Mouse (Mus musculus) heart, embryonic 15.5 days (tissue): ENCODE results near the gene Sh3d21. TPM values are rescaled to one million over a fixed set of nuclear protein-coding genes. Genes with fewer than 3 reads are reported as not detected.
"Not testable (repeated sequence)": the region's sequence is repeated elsewhere in the genome, so short reads cannot be mapped to it uniquely, and the experiment has no call there.

ENCODE experiments used
- ATAC-seq: fragments of 200-750 bp; cut with Nextera tagmentation; replicated peaks from 2 replicates; pipeline ENCODE4 v1.8.0; 2017; ENCODE audit warnings: low read depth, moderate TSS enrichment; ENCODE audit not compliant: insufficient number of reproducible peaks, insufficient read depth, low FRiP score
- H3K27ac ChIP-seq: fragments of 300-500 bp; sonication (generic); 2 replicates; pipeline ENCODE4 v1.5.1; 2015; ENCODE audit warnings: mild to moderate bottlenecking, inconsistent platforms
- H3K27me3 ChIP-seq: fragments of 300-500 bp; sonication (generic); 2 replicates; pipeline ENCODE4 v1.6.1; 2015; ENCODE audit warnings: inconsistent platforms
- H3K36me3 ChIP-seq: fragments of 300-500 bp; sonication (generic); 2 replicates; pipeline ENCODE4 v1.6.1; 2015; ENCODE audit warnings: mild to moderate bottlenecking, inconsistent platforms
- H3K4me1 ChIP-seq: fragments of 300-500 bp; sonication (generic); replicated peaks from 2 replicates; pipeline ENCODE4 v1.6.1; 2015; ENCODE audit warnings: inconsistent platforms
- H3K4me2 ChIP-seq: fragments of 300-500 bp; sonication (generic); 2 replicates; pipeline ENCODE4 v1.6.1; 2015; ENCODE audit warnings: inconsistent platforms, mild to moderate bottlenecking, moderate library complexity
- H3K4me3 ChIP-seq: fragments of 300-500 bp; sonication (generic); 2 replicates; pipeline ENCODE4 v1.5.1; 2015; ENCODE audit warnings: mild to moderate bottlenecking, inconsistent platforms
- H3K9ac ChIP-seq: fragments of 300-500 bp; sonication (generic); 2 replicates; pipeline ENCODE4 v1.6.1; 2015; ENCODE audit warnings: mild to moderate bottlenecking, inconsistent platforms
- H3K9me3 ChIP-seq: fragments of 300-500 bp; sonication (generic); replicated peaks from 2 replicates; pipeline ENCODE4 v1.6.1; 2016; ENCODE audit warnings: inconsistent platforms
- WGBS: fragments of 180-500 bp; shearing (Covaris S2); methylation state at CpG from one replicate; pipeline ENCODE4 v1.1.7; 2015; ENCODE audit warnings: mixed read lengths; 5-methylcytosine and 5-hydroxymethylcytosine counted together
- polyA plus RNA-seq: library from polyadenylated mRNA; unstranded; fragments of >200 nt; fragmentation: Nextera tagmentation; extraction: Ambion mirVana; gene quantifications from 2 replicates; pipeline ENCODE4 v1.2.1, GENCODE M21; 2015

Sh3d21 gene
- polyA plus RNA-seq, 1 experiment from 2014 or later, result 3.3 TPM

GRCm38 (mm10) chr4:126166084-126166483 is 2.8 kb upstream of the Sh3d21 start:
- Histone ChIP-seq H3K4me3 (no peak overlapping the region), H3K36me3 (peaks cover 50% of the 10 kb centered on the region), H3K4me1 (peaks cover 30% of the 10 kb centered on the region), H3K4me2 (no peak overlapping the region), H3K9ac (0 out of 2 replicates have a peak overlapping the region, but pooled peaks have one; percentile 11), H3K27me3 (no peaks in the 10 kb centered on the region), H3K27ac (peak overlapping the region; percentile 79), H3K9me3 (no peaks in the 10 kb centered on the region)
- ATAC-seq, result no peak
- 54% methylated on average over 3 of the region's 3 CpGs for WGBS

DNA sequence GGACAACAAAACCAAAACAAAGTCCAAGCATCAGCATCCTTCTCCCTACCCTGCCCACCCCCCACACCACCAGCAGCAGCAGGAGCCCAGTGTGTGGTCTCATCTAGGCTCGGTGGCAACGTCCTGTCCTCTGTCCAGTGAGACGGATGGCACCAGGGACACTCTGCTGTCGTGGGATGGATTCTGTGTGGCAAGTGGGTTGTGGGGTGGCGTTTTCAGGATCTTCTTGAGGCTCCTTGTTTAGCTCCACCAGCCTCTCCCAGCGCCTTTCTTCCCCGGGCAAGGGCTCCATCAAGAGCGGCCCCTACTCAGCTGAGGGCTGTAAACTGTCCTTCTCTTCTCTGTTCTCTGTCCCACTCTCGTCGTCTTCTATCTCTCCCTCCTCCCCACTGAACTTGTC is 1.8 kb upstream of the Sh3d21 start:
- not testable (repeated sequence) for H3K4me3 ChIP-seq, H3K27ac ChIP-seq, H3K27me3 ChIP-seq, ATAC-seq, H3K4me2 ChIP-seq, H3K9ac ChIP-seq, H3K9me3 ChIP-seq
- Histone ChIP-seq H3K4me1 (peaks cover 30% of the 10 kb centered on the region), H3K36me3 (peaks cover 42% of the 10 kb centered on the region)
- 67% methylated on average over 8 of the region's 10 CpGs for WGBS

DNA sequence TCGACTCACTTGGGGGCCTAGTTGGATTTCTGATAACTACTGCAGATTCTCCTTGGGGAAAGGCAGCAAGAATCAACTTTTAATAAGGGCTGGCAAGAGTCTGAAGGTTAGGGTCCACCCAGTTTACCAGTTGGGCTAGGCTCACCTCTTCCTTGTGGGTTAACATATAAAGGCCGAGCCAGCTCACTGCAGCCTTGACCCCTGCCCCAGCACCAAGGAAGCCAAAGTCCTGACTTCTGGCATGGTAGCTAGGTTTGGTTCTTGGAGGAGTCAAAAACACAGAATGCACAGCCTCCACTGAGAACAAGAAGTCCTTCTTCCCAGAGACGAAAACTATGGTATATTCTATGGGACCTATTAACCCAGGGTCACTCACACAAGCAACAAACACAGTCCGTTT is 394 bp upstream of the Sh3d21 start:
- Histone ChIP-seq H3K9ac (0 out of 2 replicates have a peak overlapping the region, but pooled peaks have one; percentile 93), H3K36me3 (peaks cover 30% of the 10 kb centered on the region), H3K4me2 (peak overlapping the region; percentile 99), H3K9me3 (no peaks in the 10 kb centered on the region), H3K4me3 (no peak overlapping the region), H3K27ac (peak overlapping the region; percentile 84), H3K27me3 (no peaks in the 10 kb centered on the region), H3K4me1 (peaks cover 30% of the 10 kb centered on the region)
- 62% methylated on average over 4 of the region's 4 CpGs for WGBS
- ATAC-seq, result no peak

GRCm38 (mm10) chr4:126162544-126163066 is 686 bp downstream of the Sh3d21 start:
- Histone ChIP-seq H3K9me3 (no peaks in the 10 kb centered on the region), H3K27me3 (no peaks in the 10 kb centered on the region), H3K4me3 (peak overlapping the region; percentile 69), H3K4me2 (peak overlapping the region; percentile 99), H3K27ac (peak overlapping the region; percentile 84), H3K9ac (peak overlapping the region; percentile 93), H3K4me1 (peaks cover 32% of the 10 kb centered on the region), H3K36me3 (peaks cover 20% of the 10 kb centered on the region)
- WGBS, result under 1% methylated on average over 44 of the region's 44 CpGs
- ATAC-seq, result peak; percentile 92

DNA sequence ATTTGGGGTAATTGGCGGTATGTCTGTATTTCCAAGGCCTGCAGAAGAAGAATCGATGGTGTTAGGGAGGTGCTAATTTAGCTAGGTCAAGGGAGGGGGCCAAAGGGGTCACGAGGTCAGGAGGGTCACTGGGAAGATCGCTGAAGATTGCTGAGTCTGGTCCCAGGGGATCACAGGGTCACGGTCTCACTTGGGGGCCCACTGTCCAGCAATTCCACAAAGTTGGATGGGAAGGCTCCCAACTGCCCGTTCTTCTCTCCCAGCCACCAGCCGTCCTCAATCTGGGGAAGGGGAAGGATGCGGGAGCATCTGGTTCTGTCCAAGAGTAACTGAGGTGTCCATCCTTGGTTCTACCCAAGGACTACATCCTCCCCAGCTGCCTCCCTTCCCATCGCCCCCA is 1.3 kb downstream of the Sh3d21 start:
- no peaks in the 10 kb centered on the region for H3K9me3 ChIP-seq
- H3K36me3 ChIP-seq, result peaks cover 14% of the 10 kb centered on the region
- peaks cover 32% of the 10 kb centered on the region for H3K4me1 ChIP-seq
- H3K9ac ChIP-seq, result peak overlapping the region; percentile 93
- peak overlapping the region; percentile 99 for H3K4me2 ChIP-seq
- H3K4me3 ChIP-seq, result peak overlapping the region; percentile 69
- 61% methylated on average over 9 of the region's 9 CpGs for WGBS
- ATAC-seq, result no peak
- H3K27me3 ChIP-seq, result no peaks in the 10 kb centered on the region
- H3K27ac ChIP-seq, result peak overlapping the region; percentile 84; the same call in 1 of the 2 replicates

DNA sequence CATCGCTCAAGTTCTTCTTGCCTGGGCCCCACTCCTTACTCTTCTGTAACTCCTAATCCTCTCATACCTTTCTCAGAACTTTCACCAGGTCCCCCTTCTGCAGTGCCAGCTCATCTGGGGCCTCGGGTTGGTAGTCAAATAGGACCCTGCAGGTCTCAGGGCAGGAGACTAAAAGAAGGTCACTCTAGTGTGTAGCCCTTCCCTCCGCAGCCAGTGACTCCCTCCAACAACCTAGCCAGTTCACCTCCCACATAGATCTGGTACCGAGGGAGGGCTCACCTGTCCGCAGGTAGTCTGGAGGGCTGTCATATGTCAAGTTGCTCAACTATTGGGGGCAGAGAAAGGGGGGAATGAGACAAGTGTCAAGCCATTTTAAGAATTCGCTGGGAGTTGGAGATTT is 1.8 kb downstream of the Sh3d21 start:
- H3K4me1 ChIP-seq, result peaks cover 28% of the 10 kb centered on the region
- no peak for ATAC-seq
- no peaks in the 10 kb centered on the region for H3K9me3 ChIP-seq
- peaks cover 9% of the 10 kb centered on the region for H3K36me3 ChIP-seq
- H3K4me2 ChIP-seq, result no peak overlapping the region
- H3K4me3 ChIP-seq, result no peak overlapping the region
- no peaks in the 10 kb centered on the region for H3K27me3 ChIP-seq
- H3K27ac ChIP-seq, result no peak overlapping the region
- no peak overlapping the region for H3K9ac ChIP-seq
- 79% methylated on average over 6 of the region's 6 CpGs for WGBS

- WGBS, result 90% methylated on average over 8 of the region's 8 CpGs
- no peak overlapping the region for H3K4me2 ChIP-seq
- no peak for ATAC-seq
- H3K27me3 ChIP-seq, result no peaks in the 10 kb centered on the region
- no peak overlapping the region for H3K27ac ChIP-seq
- H3K4me1 ChIP-seq, result peaks cover 24% of the 10 kb centered on the region
- H3K9ac ChIP-seq, result no peak overlapping the region
- H3K9me3 ChIP-seq, result no peaks in the 10 kb centered on the region
- no peak overlapping the region for H3K4me3 ChIP-seq
- peaks cover 4% of the 10 kb centered on the region for H3K36me3 ChIP-seq
Observed at GRCm38 (mm10) chr4:126160981-126161380, 2.3 kb downstream of the Sh3d21 start.

- H3K4me1 ChIP-seq, result peaks cover 30% of the 10 kb centered on the region
- H3K27ac ChIP-seq, result no peak overlapping the region
- H3K9me3 ChIP-seq, result no peaks in the 10 kb centered on the region
- H3K4me2 ChIP-seq, result no peak overlapping the region
- no peak for ATAC-seq
- no peaks in the 10 kb centered on the region for H3K36me3 ChIP-seq
- H3K9ac ChIP-seq, result no peak overlapping the region
- no peak overlapping the region for H3K4me3 ChIP-seq
- WGBS, result 71% methylated on average over 8 of the region's 8 CpGs
- no peaks in the 10 kb centered on the region for H3K27me3 ChIP-seq
Observed at GRCm38 (mm10) chr4:126159455-126159854, 3.8 kb downstream of the Sh3d21 start.

- Histone ChIP-seq H3K27me3 (no peaks in the 10 kb centered on the region), H3K4me3 (no peak overlapping the region), H3K36me3 (no peaks in the 10 kb centered on the region), H3K9me3 (no peaks in the 10 kb centered on the region), H3K27ac (no peak overlapping the region), H3K4me1 (peaks cover 20% of the 10 kb centered on the region), H3K4me2 (no peak overlapping the region), H3K9ac (no peak overlapping the region)
- no peak for ATAC-seq
- WGBS, result 90% methylated on average over 6 of the region's 6 CpGs
Observed at GRCm38 (mm10) chr4:126157562-126157961, 5.7 kb downstream of the Sh3d21 start.

DNA sequence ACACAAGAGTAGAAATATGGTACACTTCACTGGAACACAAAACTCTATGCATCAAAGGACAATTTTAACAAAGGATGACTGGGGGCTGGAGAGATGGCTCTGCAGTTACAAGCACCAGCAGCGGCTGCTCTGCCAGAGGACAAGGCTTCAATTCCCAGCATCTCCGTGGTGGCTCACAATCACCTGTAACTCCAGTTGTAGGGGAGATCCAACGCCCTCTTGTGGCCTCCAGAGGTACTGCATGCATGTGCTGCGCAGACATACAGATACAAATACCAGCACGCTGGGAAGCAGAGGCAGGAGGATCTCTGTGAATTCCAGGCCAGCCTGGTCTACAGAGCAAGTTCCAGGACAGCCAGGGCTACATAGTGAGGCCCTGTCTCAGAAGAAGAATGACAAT is 6.7 kb downstream of the Sh3d21 start:
- 0 out of 2 replicates have a peak, but pooled peaks cover 5% of the 10 kb centered on the region for H3K27me3 ChIP-seq
- no peak overlapping the region for H3K27ac ChIP-seq
- H3K9ac ChIP-seq, result no peak overlapping the region
- WGBS, result 56% methylated on average over 5 of the region's 5 CpGs
- ATAC-seq, result no peak
- H3K9me3 ChIP-seq, result no peaks in the 10 kb centered on the region
- no peak overlapping the region for H3K4me3 ChIP-seq
- H3K4me2 ChIP-seq, result no peak overlapping the region
- H3K36me3 ChIP-seq, result no peaks in the 10 kb centered on the region
- H3K4me1 ChIP-seq, result peaks cover 19% of the 10 kb centered on the region

DNA sequence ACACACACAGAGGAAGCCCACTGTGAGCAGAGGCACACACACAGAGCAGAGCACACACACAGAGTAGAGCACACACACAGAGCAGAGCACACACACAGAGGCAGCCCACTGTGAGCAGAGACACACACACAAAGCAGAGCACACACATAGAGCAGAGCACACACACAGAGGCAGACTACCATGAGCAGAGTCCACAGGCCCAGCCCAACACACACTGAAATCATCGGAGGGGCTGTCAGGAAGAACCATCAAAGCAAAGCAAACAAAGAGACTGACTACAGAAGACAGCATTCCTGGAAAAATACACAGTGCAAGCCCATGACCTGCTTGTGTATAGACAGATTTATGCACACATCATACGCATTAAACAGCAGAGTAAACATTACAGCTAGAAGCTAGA is 7.4 kb downstream of the Sh3d21 start:
- ATAC-seq, result no peak
- no peaks in the 10 kb centered on the region for H3K9me3 ChIP-seq
- no peaks in the 10 kb centered on the region for H3K36me3 ChIP-seq
- H3K27ac ChIP-seq, result peak overlapping the region; percentile 74
- no peak overlapping the region for H3K4me2 ChIP-seq
- no peak overlapping the region for H3K4me3 ChIP-seq
- WGBS, result 39% methylated on average over 2 of the region's 2 CpGs
- peaks cover 26% of the 10 kb centered on the region for H3K4me1 ChIP-seq
- H3K27me3 ChIP-seq, result 0 out of 2 replicates have a peak, but pooled peaks cover 5% of the 10 kb centered on the region
- H3K9ac ChIP-seq, result no peak overlapping the region

- 28% methylated on average over 4 of the region's 4 CpGs for WGBS
Observed at GRCm38 (mm10) chr4:126155183-126155582, 8.1 kb downstream of the Sh3d21 start.

More at GRCm38 (mm10) chr4:126155183-126155582, 8.1 kb downstream of the Sh3d21 start:
- Histone ChIP-seq H3K9me3 (no peaks in the 10 kb centered on the region), H3K4me1 (peaks cover 32% of the 10 kb centered on the region), H3K9ac (no peak overlapping the region), H3K36me3 (no peaks in the 10 kb centered on the region), H3K27ac (peak overlapping the region; percentile 74), H3K4me2 (no peak overlapping the region), H3K27me3 (0 out of 2 replicates have a peak, but pooled peaks cover 5% of the 10 kb centered on the region), H3K4me3 (no peak overlapping the region)
- ATAC-seq, result no peak
